Mouse (Mus musculus) MEL (cell line): ENCODE results near the gene Itih3. TPM values are rescaled to one million over a fixed set of nuclear protein-coding genes. Genes with fewer than 3 reads are reported as not detected.
A peak's percentile ranks its signal among the peaks of the same experiment; 100 is the strongest.

Experiments
- DNase-seq: peaks from one replicate; pipeline ENCODE4 v3.0.0; 2011; ENCODE audit warnings: low read depth, low spot score
- H3K27ac ChIP-seq: 2 replicates; pipeline ENCODE4 v1.5.1; 2012; ENCODE audit warnings: low read depth, mild to moderate bottlenecking, control low read depth, low read length, moderate library complexity; ENCODE audit not compliant: control insufficient read depth
- H3K27me3 ChIP-seq, 2 experiments: fragments of 150-350 bp in 1 of 2; sonication (generic) in 1 of 2; 2 replicates each; pipeline ENCODE4 v1.6.1; 2012; ENCODE audit warnings: low read length in 2 of 2, mild to moderate bottlenecking in 2 of 2, improper control_type of control experiment in 1 of 2, moderate library complexity in 1 of 2; ENCODE audit not compliant: insufficient read depth in 2 of 2, control insufficient read depth in 1 of 2
- H3K36me3 ChIP-seq, 2 experiments: 2 replicates each; pipeline ENCODE4 v1.6.1; 2012 to 2014; ENCODE audit warnings: low read length in 2 of 2, improper control_type of control experiment in 1 of 2, inconsistent platforms in 1 of 2, mild to moderate bottlenecking in 1 of 2; ENCODE audit not compliant: insufficient read depth in 2 of 2, control insufficient read depth in 1 of 2
- H3K4me1 ChIP-seq, 2 experiments: fragments of 150-350 bp in 1 of 2; sonication (generic) in 1 of 2; 2 replicates each; pipeline ENCODE4 v1.6.1; 2012; ENCODE audit warnings: low read length in 2 of 2, improper control_type of control experiment in 1 of 2, mild to moderate bottlenecking in 1 of 2; ENCODE audit not compliant: insufficient read depth in 2 of 2, control insufficient read depth in 1 of 2
- H3K4me3 ChIP-seq, 2 experiments: fragments of 150-350 bp in 1 of 2; sonication (generic) in 1 of 2; 2 replicates each; pipeline ENCODE4 v1.5.1; 2012; ENCODE audit warnings: low read depth in 2 of 2, low read length in 2 of 2, mild to moderate bottlenecking in 2 of 2, moderate library complexity in 2 of 2, control low read depth in 1 of 2, improper control_type of control experiment in 1 of 2; ENCODE audit not compliant: control insufficient read depth in 1 of 2, insufficient read depth in 1 of 2
- H3K79me2 ChIP-seq: 2 replicates; pipeline ENCODE4 v1.6.1; 2012; ENCODE audit warnings: mild to moderate bottlenecking, low read length, moderate library complexity; ENCODE audit not compliant: control insufficient read depth, poor library complexity, insufficient read depth
- H3K9ac ChIP-seq: 2 replicates; pipeline ENCODE4 v1.6.1; 2012; ENCODE audit warnings: low read depth, mild to moderate bottlenecking, control low read depth, low read length, moderate library complexity; ENCODE audit not compliant: control insufficient read depth, poor library complexity, severe bottlenecking
- H3K9me3 ChIP-seq: fragments of 150-350 bp; sonication (generic); replicated peaks from 2 replicates; pipeline ENCODE4 v1.6.1; 2012; ENCODE audit warnings: mild to moderate bottlenecking, low read length, improper control_type of control experiment, moderate library complexity; ENCODE audit not compliant: insufficient read depth
- CTCF ChIP-seq, 3 experiments: IDR thresholded peaks in 2 of 3; conservative IDR thresholded peaks in 1 of 3; 2 replicates each; pipeline ENCODE4 v1.5.1; 2011 to 2012; ENCODE audit warnings: low read length in 3 of 3, low read depth in 2 of 3, mild to moderate bottlenecking in 2 of 3, improper control_type of control experiment in 1 of 3, inconsistent platforms in 1 of 3, mixed read lengths in 1 of 3, moderate library complexity in 1 of 3; ENCODE audit not compliant: control insufficient read depth in 1 of 3, insufficient read depth in 1 of 3, poor library complexity in 1 of 3, severe bottlenecking in 1 of 3
- EP300 ChIP-seq, 2 experiments: IDR thresholded peaks; 2 replicates each; pipeline ENCODE4 v1.6.1; 2011; ENCODE audit warnings: improper control_type of control experiment in 2 of 2, low read length in 2 of 2, low read depth in 1 of 2, mild to moderate bottlenecking in 1 of 2
- GABPA ChIP-seq: IDR thresholded peaks from 2 replicates; pipeline ENCODE4 v1.6.1; 2012; ENCODE audit warnings: low read depth, mild to moderate bottlenecking, inconsistent platforms, low read length, improper control_type of control experiment, moderate library complexity
- HCFC1 ChIP-seq: IDR thresholded peaks from 2 replicates; pipeline ENCODE4 v1.6.1; 2012; ENCODE audit warnings: low read depth, mild to moderate bottlenecking, inconsistent platforms, low read length, improper control_type of control experiment, moderate library complexity
- KAT2A ChIP-seq: conservative IDR thresholded peaks from 2 replicates; pipeline ENCODE4 v1.6.1; 2012; ENCODE audit warnings: low read depth, low read length, improper control_type of control experiment, inconsistent platforms
- MXI1 ChIP-seq: IDR thresholded peaks from 2 replicates; pipeline ENCODE4 v1.6.1; 2011; ENCODE audit warnings: mild to moderate bottlenecking, low read depth, low read length, improper control_type of control experiment
- MYB ChIP-seq: IDR thresholded peaks from 2 replicates; pipeline ENCODE4 v1.6.1; 2011; ENCODE audit warnings: mild to moderate bottlenecking, low read depth, low read length, improper control_type of control experiment
- NELFE ChIP-seq: IDR thresholded peaks from 2 replicates; pipeline ENCODE4 v1.6.1; 2011; ENCODE audit warnings: low read depth, low read length, improper control_type of control experiment
- NRF1 ChIP-seq: IDR thresholded peaks from 2 replicates; pipeline ENCODE4 v1.6.1; 2014; ENCODE audit warnings: low read depth, mild to moderate bottlenecking, inconsistent platforms, low read length, improper control_type of control experiment, moderate library complexity; ENCODE audit not compliant: poor library complexity, insufficient read depth, severe bottlenecking
- POLR2A ChIP-seq, 2 experiments: IDR thresholded peaks; 2 replicates each; pipeline ENCODE4 v1.6.1; 2011 to 2012; ENCODE audit warnings: low read length in 2 of 2, mild to moderate bottlenecking in 2 of 2, control low read depth in 1 of 2, improper control_type of control experiment in 1 of 2, low read depth in 1 of 2, moderate library complexity in 1 of 2; ENCODE audit not compliant: control insufficient read depth in 1 of 2, insufficient read depth in 1 of 2, poor library complexity in 1 of 2
- POLR2AphosphoS5 ChIP-seq: IDR thresholded peaks from 2 replicates; pipeline ENCODE4 v1.6.1; 2012; ENCODE audit warnings: low read depth, borderline replicate concordance, mild to moderate bottlenecking, inconsistent platforms, low read length, moderate library complexity, mixed read lengths
- RAD21 ChIP-seq: IDR thresholded peaks from 2 replicates; pipeline ENCODE4 v1.6.1; 2011; ENCODE audit warnings: mild to moderate bottlenecking, low read depth, low read length, improper control_type of control experiment
- SMC3 ChIP-seq: IDR thresholded peaks from 2 replicates; pipeline ENCODE4 v1.6.1; 2011; ENCODE audit warnings: low read depth, low read length, improper control_type of control experiment
- TAL1 ChIP-seq: IDR thresholded peaks from 2 replicates; pipeline ENCODE4 v1.6.1; 2012; ENCODE audit warnings: mild to moderate bottlenecking, inconsistent platforms, low read length, moderate library complexity, mixed read lengths
- TBP ChIP-seq: IDR thresholded peaks from 2 replicates; pipeline ENCODE4 v1.8.0; 2011; ENCODE audit warnings: low read depth, low read length, improper control_type of control experiment
- USF2 ChIP-seq, 2 experiments: IDR thresholded peaks; 2 replicates each; pipeline ENCODE4 v1.6.1; 2011 to 2012; ENCODE audit warnings: improper control_type of control experiment in 2 of 2, low read length in 2 of 2, borderline replicate concordance in 1 of 2, inconsistent platforms in 1 of 2, low read depth in 1 of 2, mild to moderate bottlenecking in 1 of 2; ENCODE audit not compliant: insufficient read depth in 1 of 2
- ZC3H11A ChIP-seq: IDR thresholded peaks from 2 replicates; pipeline ENCODE4 v1.6.1; 2012; ENCODE audit warnings: low read depth, mild to moderate bottlenecking, inconsistent platforms, low read length, improper control_type of control experiment
- ZKSCAN1 ChIP-seq: IDR thresholded peaks from 2 replicates; pipeline ENCODE4 v1.6.1; 2012; ENCODE audit warnings: low read depth, mild to moderate bottlenecking, inconsistent platforms, low read length, improper control_type of control experiment, moderate library complexity
- ZMIZ1 ChIP-seq: IDR thresholded peaks from 2 replicates; pipeline ENCODE4 v1.6.1; 2012; ENCODE audit warnings: low read depth, mild to moderate bottlenecking, inconsistent platforms, low read length, improper control_type of control experiment, moderate library complexity
- polyA plus RNA-seq, 2 experiments: library from polyadenylated mRNA; stranded (reverse) in 1 of 2; unstranded in 1 of 2; fragments of >175 nt in 1 of 2; fragments of >200 nt in 1 of 2; gene quantifications; 2 replicates each; pipeline versions ENCODE4 v1.2.1 to v1.2.4; 2012; ENCODE audit warnings: low replicate concordance in 2 of 2, low read depth in 1 of 2; ENCODE audit not compliant: insufficient read length in 2 of 2, insufficient read depth in 1 of 2, missing spikeins in 1 of 2
- total RNA-seq: library from RNA; depleted of rRNA; stranded (reverse); fragments of 300-350 nt; gene quantifications from 2 replicates; pipeline ENCODE4 v1.2.3, GENCODE M21; 2012

Itih3 gene
- total and polyA plus RNA-seq, 3 experiments, result not detected

DNA sequence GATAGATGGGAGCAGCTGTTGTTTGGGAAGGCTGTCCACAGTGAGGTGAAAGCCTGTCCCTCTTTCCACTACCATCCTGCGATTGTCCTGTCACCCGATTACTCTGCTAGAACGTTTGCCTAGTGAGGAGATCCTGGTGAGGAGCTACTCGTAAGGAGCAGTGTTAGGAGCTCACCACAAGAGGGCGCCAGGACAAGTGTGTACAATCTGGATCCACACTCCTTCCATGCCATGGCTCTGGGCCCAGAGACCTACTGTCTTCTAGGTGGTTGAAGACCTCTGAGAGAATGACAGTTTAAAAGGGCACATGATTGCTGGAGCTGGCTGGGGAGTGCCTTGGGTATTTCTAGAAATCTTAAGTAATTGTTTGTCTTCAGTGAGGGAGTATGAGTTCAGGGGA lies 56.5 kb downstream of the Itih3 start:
- TF ChIP-seq MYB, result no peak
- TF ChIP-seq POLR2AphosphoS5, result no peak
- TF ChIP-seq SMC3, result peak; percentile 87
- TF ChIP-seq ZC3H11A, result 0 out of 2 replicates have a peak, but pooled peaks have one; percentile 19
- peak; percentile 57 for TF ChIP-seq RAD21
- TF ChIP-seq CTCF (IDR thresholded peaks at IDR 0.05 in 2 of 3, conservative IDR thresholded peaks at IDR 0.05 in 1 of 3; ENCODE audit: control insufficient read depth in 1 of 3, insufficient read depth in 1 of 3, low read depth in 2 of 3, low read length in 3 of 3, poor library complexity in 1 of 3, severe bottlenecking in 1 of 3), result peak; percentile 91 to 97 (median 91)
- H3K9me3 ChIP-seq, result no peaks in the 10 kb centered on the region
- H3K4me1 ChIP-seq, result no peaks in the 10 kb centered on the region
- peak; percentile 82 for DNase-seq
- no peak overlapping the region for H3K9ac ChIP-seq
- H3K36me3 ChIP-seq, result peaks cover 0 to 2% of the 10 kb centered on the region in 2 experiments; a peak in 2 of 4 replicates
- no peaks in the 10 kb centered on the region for H3K79me2 ChIP-seq
- H3K27me3 ChIP-seq, result no peaks in the 10 kb centered on the region
- H3K27ac ChIP-seq, result no peak overlapping the region
- no peak overlapping the region for H3K4me3 ChIP-seq

GRCm38 (mm10) chr14:30865311-30865710 lies 58.2 kb downstream of the Itih3 start:
- H3K36me3 ChIP-seq, result peaks cover 0 to 2% of the 10 kb centered on the region in 2 experiments; a peak in 2 of 4 replicates
- no peak overlapping the region for H3K9ac ChIP-seq
- no peaks in the 10 kb centered on the region for H3K27me3 ChIP-seq
- peak; percentile 27 to 75 (median 62); a peak in 5 of 6 replicates for TF ChIP-seq CTCF (IDR thresholded peaks at IDR 0.05 in 2 of 3, conservative IDR thresholded peaks at IDR 0.05 in 1 of 3; ENCODE audit: control insufficient read depth in 1 of 3, insufficient read depth in 1 of 3, low read depth in 2 of 3, low read length in 3 of 3, poor library complexity in 1 of 3, severe bottlenecking in 1 of 3)
- peak; percentile 80 for TF ChIP-seq RAD21
- TF ChIP-seq ZKSCAN1, result 0 out of 2 replicates have a peak, but pooled peaks have one; percentile 52
- TF ChIP-seq NRF1, result no peak
- TF ChIP-seq EP300 (IDR thresholded peaks at IDR 0.05; ENCODE audit: low read depth in 1 of 2, low read length in 2 of 2), result no peak
- no peak for TF ChIP-seq ZMIZ1
- no peak for TF ChIP-seq TBP
- no peak for TF ChIP-seq KAT2A
- no peak for TF ChIP-seq GABPA
- TF ChIP-seq TAL1, result no peak
- peak; percentile 46; the same call in 1 of the 2 replicates for TF ChIP-seq ZC3H11A
- TF ChIP-seq POLR2A (IDR thresholded peaks at IDR 0.05; ENCODE audit: control insufficient read depth in 1 of 2, insufficient read depth in 1 of 2, low read depth in 1 of 2, low read length in 2 of 2, poor library complexity in 1 of 2), result no peak
- TF ChIP-seq USF2 (IDR thresholded peaks at IDR 0.05; ENCODE audit: borderline replicate concordance in 1 of 2, insufficient read depth in 1 of 2, low read depth in 1 of 2, low read length in 2 of 2), result no peak
- TF ChIP-seq HCFC1, result no peak
- no peak for TF ChIP-seq NELFE
- peak; percentile 59 for TF ChIP-seq SMC3
- no peak for TF ChIP-seq MXI1
- H3K4me1 ChIP-seq, result no peaks in the 10 kb centered on the region
- no peak overlapping the region for H3K4me3 ChIP-seq
- no peaks in the 10 kb centered on the region for H3K9me3 ChIP-seq
- no peaks in the 10 kb centered on the region for H3K79me2 ChIP-seq
- peak; percentile 52 for DNase-seq
- H3K27ac ChIP-seq, result no peak overlapping the region
